Mouse (Mus musculus) stomach, embryonic 16.5 days (tissue): ENCODE data around the gene Ace. TPM values are rescaled to one million over a fixed set of nuclear protein-coding genes. Genes with fewer than 3 reads are reported as not detected.
"Not testable (repeated sequence)": the region's sequence is repeated elsewhere in the genome, so short reads cannot be mapped to it uniquely, and the experiment has no call there.

Experiments used
- ATAC-seq: fragments of 200-750 bp; cut with Nextera tagmentation; 2 replicates; pipeline ENCODE4 v1.8.0; 2017; ENCODE audit warnings: moderate number of reproducible peaks, moderate TSS enrichment; ENCODE audit not compliant: insufficient read depth, low FRiP score
- H3K27ac ChIP-seq: fragments of 300-500 bp; sonication (generic); 2 replicates; pipeline ENCODE4 v1.5.1; 2014; ENCODE audit warnings: low read length
- H3K27me3 ChIP-seq: fragments of 300-500 bp; sonication (generic); 2 replicates; pipeline ENCODE4 v1.6.1; 2014; ENCODE audit warnings: low read length, control low read depth, mixed read lengths; ENCODE audit not compliant: control insufficient read depth, insufficient read depth
- H3K36me3 ChIP-seq: fragments of 300-500 bp; sonication (generic); 2 replicates; pipeline ENCODE4 v1.6.1; 2014; ENCODE audit warnings: low read length; ENCODE audit not compliant: control insufficient read depth, insufficient read depth
- H3K4me1 ChIP-seq: fragments of 300-500 bp; sonication (generic); 2 replicates; pipeline ENCODE4 v1.6.1; 2014; ENCODE audit warnings: low read length, control low read depth, mixed read lengths; ENCODE audit not compliant: control insufficient read depth, insufficient read depth
- H3K4me2 ChIP-seq: fragments of 300-500 bp; sonication (generic); 2 replicates; pipeline ENCODE4 v1.6.1; 2014; ENCODE audit warnings: low read depth, low read length, mixed read lengths
- H3K4me3 ChIP-seq: fragments of 300-500 bp; sonication (generic); replicated peaks from 2 replicates; pipeline ENCODE4 v1.5.1; 2014; ENCODE audit warnings: mild to moderate bottlenecking, low read length
- H3K9ac ChIP-seq: fragments of 300-500 bp; sonication (generic); 2 replicates; pipeline ENCODE4 v1.6.1; 2014; ENCODE audit warnings: low read length
- H3K9me3 ChIP-seq: fragments of 300-500 bp; sonication (generic); replicated peaks from 2 replicates; pipeline ENCODE4 v1.6.1; 2016; ENCODE audit warnings: low read length, control low read depth; ENCODE audit not compliant: control insufficient read depth
- WGBS: fragments of 180-500 bp; shearing (Covaris S2); extraction: QIAGEN DNeasy Blood & Tissue Kit; methylation state at CpG from one replicate; pipeline ENCODE4 v1.1.7; 2014; 5-methylcytosine and 5-hydroxymethylcytosine counted together
- polyA plus RNA-seq: library from polyadenylated mRNA; unstranded; fragments of >200 nt; fragmentation: Nextera tagmentation; extraction: Ambion mirVana; gene quantifications from 2 replicates; pipeline ENCODE4 v1.2.1, GENCODE M21; 2015

The Ace gene
- polyA plus RNA-seq, 1 experiment from 2014 or later: 3.3 TPM

DNA sequence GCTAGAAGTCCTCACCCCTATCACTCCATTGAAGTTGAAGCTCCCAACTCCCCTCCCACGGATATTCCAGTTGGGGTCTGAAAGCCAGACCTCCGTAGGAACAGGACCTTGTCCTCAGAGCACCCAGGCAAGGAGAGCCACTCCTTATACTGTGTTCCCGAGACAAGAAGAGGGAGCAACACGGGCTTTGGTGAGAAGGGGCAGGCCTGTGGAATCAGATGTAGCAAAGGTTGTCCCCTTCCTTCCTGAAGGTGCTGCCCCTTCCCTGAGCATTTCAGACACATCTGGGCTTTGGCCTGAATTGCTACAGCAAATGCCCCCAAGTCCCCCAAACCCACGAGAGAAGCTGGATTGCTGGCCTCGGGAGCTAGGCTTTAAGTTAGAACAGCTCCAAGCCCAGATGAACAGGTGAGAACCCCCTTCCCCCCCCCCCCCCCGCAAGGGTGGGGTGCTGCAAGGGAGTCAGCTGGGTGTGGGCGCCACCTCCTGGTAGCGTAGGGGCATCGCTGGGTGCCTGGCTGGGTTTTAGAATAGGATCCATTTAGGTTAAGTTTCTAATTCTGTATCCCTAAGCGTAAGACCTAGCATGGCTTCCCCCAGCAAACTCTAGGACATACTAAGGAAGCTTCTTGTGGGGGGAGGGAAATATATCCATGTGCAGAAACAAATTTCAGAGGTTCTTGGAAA is 58.9 kb downstream of the Ace start:
- H3K9me3 ChIP-seq: no peaks in the 10 kb centered on the region
- no peak overlapping the region for H3K4me2 ChIP-seq
- H3K4me3 ChIP-seq: no peak overlapping the region
- 38% methylated on average over 10 of the region's 11 CpGs for WGBS
- ATAC-seq: no peak
- H3K36me3 ChIP-seq: no peaks in the 10 kb centered on the region
- no peaks in the 10 kb centered on the region for H3K4me1 ChIP-seq
- no peak overlapping the region for H3K27ac ChIP-seq
- H3K27me3 ChIP-seq: peaks cover 5% of the 10 kb centered on the region; the same call in 1 of the 2 replicates
- no peak overlapping the region for H3K9ac ChIP-seq

DNA sequence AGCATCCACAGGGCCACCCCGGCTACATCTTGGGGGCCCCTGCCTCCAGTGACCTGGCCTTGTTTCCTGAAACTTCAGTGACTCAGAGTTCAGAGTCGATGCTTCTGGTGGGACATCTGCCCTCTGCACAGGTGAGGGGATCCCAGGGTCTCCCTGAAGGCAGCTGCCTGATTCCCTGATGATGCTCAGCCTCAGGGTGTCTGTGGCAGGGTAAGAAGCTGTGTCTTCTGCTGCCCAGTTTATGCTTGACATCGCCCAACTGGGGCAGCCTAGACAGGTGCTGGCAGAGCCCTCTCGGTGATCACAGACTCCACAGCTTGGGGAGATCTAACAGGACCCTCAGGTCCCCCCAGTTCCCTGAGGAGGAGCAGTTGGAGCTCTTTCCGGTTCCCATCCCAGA is 59.9 kb downstream of the Ace start:
- no peak overlapping the region for H3K9ac ChIP-seq
- no peak for ATAC-seq

DNA sequence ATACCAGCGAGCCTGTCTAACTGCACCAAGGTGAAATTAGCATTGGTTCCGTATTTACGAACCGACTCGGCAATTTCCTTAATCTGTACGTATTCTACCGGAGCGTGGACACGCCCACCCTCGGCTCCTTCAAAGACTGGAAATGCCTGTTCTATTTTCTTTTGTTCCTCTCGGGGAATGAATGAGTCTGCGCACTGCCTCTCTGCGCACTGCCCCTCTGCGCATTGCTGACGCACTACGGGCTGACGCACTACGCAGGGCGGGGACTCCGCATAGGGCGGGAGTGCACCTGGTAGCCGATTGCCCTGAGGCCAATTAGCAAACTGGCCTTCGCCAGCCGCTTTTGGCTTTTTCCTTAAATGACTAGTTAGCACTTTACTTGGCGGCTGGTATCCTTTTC is 64.3 kb downstream of the Ace start:
- H3K9ac ChIP-seq: 0 out of 2 replicates have a peak overlapping the region, but pooled peaks have one; percentile 39
- H3K4me2 ChIP-seq, H3K4me1 ChIP-seq, H3K27me3 ChIP-seq, H3K9me3 ChIP-seq, ATAC-seq, H3K36me3 ChIP-seq: not testable (repeated sequence)
- H3K4me3 ChIP-seq: peak overlapping the region; percentile 40
- WGBS: 18% methylated on average over 3 of the region's 25 CpGs
- H3K27ac ChIP-seq: 0 out of 2 replicates have a peak overlapping the region, but pooled peaks have one; percentile 27

More for the DNA sequence above, 59.9 kb downstream of the Ace start:
- 88% methylated on average over 5 of the region's 5 CpGs for WGBS
- H3K4me1 ChIP-seq: no peaks in the 10 kb centered on the region
- H3K4me2 ChIP-seq: no peak overlapping the region
- no peaks in the 10 kb centered on the region for H3K9me3 ChIP-seq
- H3K27me3 ChIP-seq: no peaks in the 10 kb centered on the region
- no peak overlapping the region for H3K4me3 ChIP-seq
- H3K36me3 ChIP-seq: no peaks in the 10 kb centered on the region
- H3K27ac ChIP-seq: no peak overlapping the region

DNA sequence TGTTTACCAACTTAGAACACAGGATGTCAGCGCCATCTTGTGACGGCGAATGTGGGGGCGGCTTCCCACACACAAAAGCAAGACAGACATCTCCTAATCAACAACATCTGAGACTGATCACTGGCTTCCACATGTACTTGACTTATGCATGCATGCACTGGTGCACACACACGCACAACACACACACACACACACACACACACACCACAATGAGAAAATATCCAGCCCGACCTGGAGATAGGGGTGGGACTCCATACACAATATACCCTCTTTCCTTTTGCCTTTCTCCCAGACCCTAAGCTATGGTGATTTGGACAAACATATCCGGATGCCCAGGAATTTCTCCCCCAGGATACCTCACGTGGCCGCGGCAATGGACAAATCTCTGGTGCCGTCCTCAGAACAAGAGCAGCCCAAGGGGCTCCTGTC is 65.8 kb downstream of the Ace start:
- Histone ChIP-seq H3K27ac (peak overlapping the region; percentile 66), H3K9ac (0 out of 2 replicates have a peak overlapping the region, but pooled peaks have one; percentile 9), H3K4me2 (peak overlapping the region; percentile 33; the same call in 1 of the 2 replicates), H3K27me3 (no peaks in the 10 kb centered on the region), H3K4me3 (0 out of 2 replicates have a peak overlapping the region, but pooled peaks have one; percentile 9), H3K4me1 (peaks cover 7% of the 10 kb centered on the region), H3K9me3 (no peaks in the 10 kb centered on the region), H3K36me3 (no peaks in the 10 kb centered on the region)
- 33% methylated on average over 11 of the region's 11 CpGs for WGBS
- ATAC-seq: no peak

DNA sequence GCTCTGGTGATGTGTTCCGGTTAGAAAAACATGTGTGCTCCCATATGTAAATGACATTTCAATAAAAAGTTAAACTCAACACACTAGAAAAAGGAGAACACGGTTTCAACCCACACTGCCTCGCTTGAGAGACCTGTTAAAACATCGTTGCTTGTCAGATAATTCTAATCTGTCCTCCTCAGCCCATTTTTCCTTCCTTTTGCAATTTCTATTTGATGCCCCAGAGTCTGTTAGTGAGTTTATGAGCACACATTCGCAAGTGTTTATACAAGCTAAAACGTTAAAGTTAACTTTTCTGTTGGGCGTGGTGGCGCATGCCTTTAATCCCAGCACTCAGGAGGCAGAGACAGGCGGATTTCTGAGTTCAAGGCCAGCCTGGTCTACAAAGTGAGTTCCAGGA is 67.2 kb downstream of the Ace start:
- no peak overlapping the region for H3K9ac ChIP-seq
- no peaks in the 10 kb centered on the region for H3K9me3 ChIP-seq
- no peak overlapping the region for H3K4me2 ChIP-seq
- no peak overlapping the region for H3K4me3 ChIP-seq
- H3K27me3 ChIP-seq: no peaks in the 10 kb centered on the region
- H3K27ac ChIP-seq: no peak overlapping the region
- ATAC-seq: no peak
- no peaks in the 10 kb centered on the region for H3K36me3 ChIP-seq
- 83% methylated on average over 9 of the region's 9 CpGs for WGBS
- H3K4me1 ChIP-seq: peaks cover 7% of the 10 kb centered on the region

GRCm38 (mm10) chr11:106036548-106037417 is 69.0 kb downstream of the Ace start, which contains the start of gene Dcaf7:
TSS of gene Dcaf7 (plus strand) at chr11:106036872.
- Histone ChIP-seq H3K9me3 (no peaks in the 10 kb centered on the region), H3K27me3 (no peaks in the 10 kb centered on the region), H3K4me1 (peaks cover 7% of the 10 kb centered on the region), H3K27ac (peak within 1 kb of the TSS; percentile 91), H3K36me3 (no peaks in the 10 kb centered on the region), H3K4me2 (peak within 1 kb of the TSS; percentile 89), H3K9ac (peak within 1 kb of the TSS; percentile 91), H3K4me3 (peak within 1 kb of the TSS; percentile 96)
- peak; percentile 99 for ATAC-seq
- under 1% methylated on average over 66 of the region's 66 CpGs for WGBS

GRCm38 (mm10) chr11:106037418-106037751 is 69.6 kb downstream of the Ace start:
- Histone ChIP-seq H3K27me3 (no peaks in the 10 kb centered on the region), H3K9me3 (no peaks in the 10 kb centered on the region), H3K4me2 (peak overlapping the region; percentile 89), H3K4me3 (peak overlapping the region; percentile 96), H3K9ac (peak overlapping the region; percentile 91), H3K36me3 (no peaks in the 10 kb centered on the region), H3K27ac (peak overlapping the region; percentile 91), H3K4me1 (peaks cover 7% of the 10 kb centered on the region)
- WGBS: 0% methylated on average over 13 of the region's 13 CpGs
- ATAC-seq: no peak
